In the genomic region with DNA sequence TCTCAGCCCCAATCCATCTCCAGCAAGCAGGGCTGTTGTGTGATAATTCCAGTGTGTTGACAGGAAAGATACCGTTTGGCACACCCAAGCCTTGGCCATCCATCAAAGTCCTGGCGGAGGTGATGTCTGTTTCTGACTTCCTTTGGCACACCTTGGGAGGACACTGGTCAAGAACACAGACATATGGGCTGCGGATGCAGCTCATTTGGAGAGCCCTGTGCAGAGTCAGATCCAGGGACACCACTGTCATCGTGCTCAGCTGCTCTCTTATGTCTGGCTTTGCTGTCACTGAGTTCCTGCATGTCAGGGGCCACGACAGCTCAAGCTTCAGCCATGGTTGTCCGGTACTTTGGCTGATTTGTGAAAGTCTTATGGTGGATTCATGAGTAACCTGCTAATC, we compare ENCODE assay signal across 22 mouse cellular contexts. TPM values are rescaled to one million over a fixed set of nuclear protein-coding genes. Genes with fewer than 3 reads are reported as not detected.
DNase-seq lines count a peak whose midpoint lies in the region; ATAC-seq and TF ChIP-seq lines count a peak whose summit lies in the region.
"Had no signal": no experiment of that assay in that cellular context is flagged by ENCODE, and none has a peak within 500 bp of the region (broad histone marks: within the 10 kb centered on the region; RNA-seq: fewer than 3 reads in every experiment).

No protein-coding gene starts in this region.

- no peak for DNase-seq in cerebellum, postnatal 36 days
- DNase-seq in cerebellum, postnatal 25 days = peak; percentile 36 to 40
- no peak for DNase-seq in cerebellum, postnatal 4 days (ENCODE audit: low spot score in 2 of 2)
- peak; percentile 32 to 34 for DNase-seq in heart, postnatal 10 days
- DNase-seq in heart, adult 2 months = no peak
- DNase-seq: adrenal gland, postnatal 10 days; adrenal gland, postnatal 36 days; cerebellum, adult 11-12 months; cerebellum, postnatal 10 days; heart, postnatal 36 days; kidney, adult 11 months had no signal

- no peak overlapping the region for H3K4me3 ChIP-seq in heart, adult 2 months
- H3K4me3 ChIP-seq: heart, embryonic 10.5 days; hindbrain, embryonic 10.5 days; hindbrain, embryonic 13.5 days; intestine, embryonic 15.5 days had no signal

- no peak overlapping the region for H3K9ac ChIP-seq in heart, adult 2 months (ENCODE audit: low read depth, low read length)
- H3K9ac ChIP-seq: hindbrain, embryonic 13.5 days; intestine, embryonic 15.5 days had no signal

- intact Hi-C loops in heart, postnatal 10 days (cut with DNase I) = no loop called here
- intact Hi-C loops in heart, adult 2 months (cut with DNase I) = no loop called here

- H3K79me2 ChIP-seq in heart, adult 2 months (replicated peaks; ENCODE audit: control insufficient read depth, insufficient read depth, low read length) = peaks cover 3% of the 10 kb centered on the region; the same call in 1 of the 2 replicates

- TF ChIP-seq CTCF in heart, adult 2 months (IDR thresholded peaks at IDR 0.05) = no peak

- TF ChIP-seq EP300 in heart, adult 2 months (IDR thresholded peaks at IDR 0.05; ENCODE audit: insufficient read depth, low read depth, low read length) = no peak

- H3K27ac ChIP-seq in heart, adult 2 months = no peak overlapping the region
- H3K27ac ChIP-seq: heart, embryonic 10.5 days; hindbrain, embryonic 10.5 days; hindbrain, embryonic 13.5 days; intestine, embryonic 15.5 days had no signal

- no peak for TF ChIP-seq POLR2A in heart, adult 2 months (IDR thresholded peaks at IDR 0.05; ENCODE audit: insufficient read depth, low read depth, low read length)

- peaks cover 7% of the 10 kb centered on the region for H3K4me1 ChIP-seq in heart, adult 2 months (ENCODE audit: control insufficient read depth, insufficient read depth, low read length)

- H3K36me3 ChIP-seq in heart, adult 2 months (ENCODE audit: control insufficient read depth, insufficient read depth, low read length) = no peaks in the 10 kb centered on the region; the same call in 1 of the 2 replicates
- H3K36me3 ChIP-seq: G1E; intestine, embryonic 15.5 days had no signal

- ATAC-seq in cerebellum, adult (ENCODE audit: insufficient number of reproducible peaks, low FRiP score, low TSS enrichment) = peak; percentile 67
- ATAC-seq in erythroblast, adult 5-6 weeks (replicated peaks; ENCODE audit: low FRiP score, poor library complexity, severe bottlenecking) = no peak
- ATAC-seq: forebrain, embryonic 14.5 days; hindbrain, embryonic 16.5 days; intestine, embryonic 15.5 days; Patski had no signal

- 44% methylated on average over 6 of the region's 6 CpGs for WGBS in heart, adult 2 months

- no peaks in the 10 kb centered on the region for H3K27me3 ChIP-seq in heart, adult 2 months (ENCODE audit: control insufficient read depth, insufficient read depth, low read length)
- H3K27me3 ChIP-seq: CH12.LX; hindbrain, embryonic 13.5 days; intestine, embryonic 15.5 days; Patski had no signal

RNA-seq across cellular contexts. Expression of a gene that starts 12.8 kb away (rescaled TPM):
- 10 to 100 TPM; 31.1 to 32.8 TPM for total RNA-seq in heart, postnatal 10 days (2021)
- total RNA-seq in heart, adult 2 months (2021) = 10 to 100 TPM; 10.9 to 11.1 TPM
- polyA plus RNA-seq in heart, adult 2 months (2012; rRNA removed) = 6.4 and 7.3 TPM in 2 replicates
- 0.42 and 0.58 TPM in 2 replicates for total RNA-seq in erythroblast, adult 5-6 weeks (2015; ENCODE audit: low replicate concordance)
- 1.5 TPM in 1 of 2 replicates, not detected in the other for total RNA-seq in erythroblast, adult 5-6 weeks (2017; ENCODE audit: low replicate concordance)

Comparison
In these comparisons a context has a peak if more than half of its experiments do, and no peak if none do; other contexts are left out.
1. DNase-seq: peak in cerebellum, postnatal 25 days (2 of 2) and heart, postnatal 10 days (2 of 2); none in cerebellum, postnatal 36 days (0 of 2), cerebellum, postnatal 4 days (0 of 2) and heart, adult 2 months (0 of 2).
2. RNA of a gene that starts 12.8 kb away (total RNA-seq): 31.1 to 32.8 TPM in heart, postnatal 10 days and 10.9 to 11.1 TPM in heart, adult 2 months; 0.42 to 1.5 TPM in erythroblast, adult 5-6 weeks; every median in the first group is over 4 times any median in the second.